Mouse (Mus musculus): ENCODE measurements around the gene Kcnq1. TPM values are rescaled to one million over a fixed set of nuclear protein-coding genes. Genes with fewer than 3 reads are reported as not detected.

Gene Kcnq1
- polyA plus RNA-seq, 1 experiment from 2014 or later, result 1.0 TPM

DNA sequence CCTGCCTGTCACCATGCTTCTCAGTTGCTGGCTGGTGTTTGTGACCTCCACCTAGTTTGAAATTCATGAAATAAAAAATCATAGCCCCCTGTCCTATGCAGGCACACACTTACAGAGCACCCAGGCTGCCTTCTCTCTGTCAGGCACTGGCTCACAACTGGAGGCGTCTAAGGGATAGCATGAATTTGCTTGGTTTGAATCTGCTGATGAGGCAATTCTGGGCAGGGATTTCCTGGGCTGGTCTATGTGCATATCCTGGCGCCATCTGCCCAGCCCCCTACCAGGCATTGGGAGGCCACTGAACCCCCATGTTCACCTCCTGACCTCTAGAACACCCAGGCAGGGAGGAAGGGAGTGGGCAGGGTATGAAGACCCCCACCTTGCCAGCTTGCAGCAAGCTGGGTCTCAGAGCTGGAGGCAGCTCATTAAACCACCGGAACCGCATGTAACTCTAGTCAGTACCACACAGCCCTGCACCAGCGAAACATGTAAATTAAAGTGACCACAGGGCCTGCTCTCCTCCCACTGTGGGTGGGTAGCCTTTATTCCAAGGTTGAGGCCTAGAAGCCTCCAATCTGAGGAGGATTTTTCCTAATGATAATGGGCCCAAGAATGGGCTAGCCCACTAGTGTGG lies 66.9 kb downstream of the Kcnq1 start:
- Histone ChIP-seq H3K9me3 (replicated peaks) (no peaks in the 10 kb centered on the region), H3K36me3 (no peaks in the 10 kb centered on the region), H3K27me3 (no peaks in the 10 kb centered on the region), H3K4me3 (no peak overlapping the region), H3K9ac (no peak overlapping the region), H3K27ac (no peak overlapping the region), H3K4me1 (peaks cover 15% of the 10 kb centered on the region), H3K4me2 (replicated peaks) (no peak overlapping the region)
- 68% methylated on average over 5 of the region's 5 CpGs for WGBS
- no peak for ATAC-seq (ENCODE audit: low FRiP score)

DNA sequence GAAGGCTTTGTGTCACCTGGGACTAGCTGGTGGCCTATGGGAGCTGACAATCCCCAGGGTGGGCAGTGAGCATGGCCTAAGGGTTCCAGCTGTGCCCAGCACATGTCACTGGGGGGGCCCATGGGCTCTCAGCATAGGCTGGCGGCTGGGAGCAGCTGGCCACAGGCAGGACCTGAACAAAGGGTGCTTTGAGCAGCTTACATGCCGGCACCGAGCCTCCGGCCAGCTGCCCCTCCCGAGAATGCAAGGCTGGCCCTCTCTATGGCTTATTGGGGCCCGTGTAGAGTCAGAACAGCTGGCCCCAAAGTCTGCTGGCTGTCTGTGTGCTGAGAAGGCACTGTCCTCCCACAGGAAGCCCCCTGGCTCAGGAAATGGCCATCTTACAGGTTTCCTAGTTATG lies 68.5 kb downstream of the Kcnq1 start:
- Histone ChIP-seq H3K4me2 (replicated peaks) (no peak overlapping the region), H3K9me3 (replicated peaks) (no peaks in the 10 kb centered on the region), H3K27ac (peak overlapping the region; percentile 36; the same call in 1 of the 2 replicates), H3K9ac (no peak overlapping the region), H3K4me3 (no peak overlapping the region), H3K4me1 (peaks cover 15% of the 10 kb centered on the region), H3K36me3 (no peaks in the 10 kb centered on the region), H3K27me3 (no peaks in the 10 kb centered on the region)
- 29% methylated on average over 6 of the region's 6 CpGs for WGBS
- no peak; the same call in 1 of the 2 replicates for ATAC-seq (ENCODE audit: low FRiP score)

DNA sequence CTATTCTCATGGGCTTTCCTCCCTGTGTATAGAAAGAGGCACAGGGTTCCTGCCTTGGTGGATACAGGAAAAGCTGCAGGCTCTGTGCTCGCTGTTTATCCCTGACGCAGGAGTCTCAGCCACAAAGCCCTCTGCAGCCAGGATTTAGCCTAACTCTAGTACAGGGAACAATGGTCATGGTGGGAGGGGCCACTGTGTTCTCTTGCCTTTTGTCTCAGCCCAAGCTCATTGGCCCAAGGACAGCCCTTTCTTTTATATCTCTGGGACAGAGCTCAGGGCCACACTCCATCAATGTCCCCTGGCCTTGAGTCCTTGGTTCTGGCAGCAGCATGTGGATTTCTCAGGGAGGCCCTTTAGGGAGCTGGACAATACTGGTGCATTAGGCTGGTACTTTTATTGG lies 72.7 kb downstream of the Kcnq1 start:
- Histone ChIP-seq H3K9me3 (replicated peaks) (no peaks in the 10 kb centered on the region), H3K4me1 (peaks cover 8% of the 10 kb centered on the region), H3K27ac (no peak overlapping the region), H3K27me3 (no peaks in the 10 kb centered on the region), H3K4me3 (no peak overlapping the region), H3K9ac (no peak overlapping the region), H3K4me2 (replicated peaks) (no peak overlapping the region), H3K36me3 (no peaks in the 10 kb centered on the region)
- no peak for ATAC-seq (ENCODE audit: low FRiP score)
- 29% methylated on average over 2 of the region's 2 CpGs for WGBS

DNA sequence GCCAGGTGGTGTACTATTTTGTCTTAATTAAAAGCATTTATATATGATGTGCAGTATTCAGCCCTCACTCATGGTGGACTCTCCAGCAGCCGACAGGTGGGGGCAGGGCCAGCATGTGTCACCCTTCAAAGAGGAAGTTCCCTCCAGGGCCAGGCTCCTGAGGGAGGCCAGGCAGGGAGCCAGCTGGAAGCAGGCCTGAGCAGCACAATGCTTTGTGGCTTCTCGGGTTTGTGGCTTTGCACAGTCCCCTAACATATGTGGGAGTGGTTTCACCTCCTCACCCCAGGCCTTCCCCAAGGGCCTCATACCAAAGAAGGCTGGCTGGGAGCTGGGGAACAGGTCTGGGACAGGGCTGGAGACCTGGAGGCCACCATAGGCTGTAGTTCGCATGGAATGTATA lies 74.6 kb downstream of the Kcnq1 start:
- H3K27me3 ChIP-seq, result no peaks in the 10 kb centered on the region
- no peak overlapping the region for H3K4me2 ChIP-seq (replicated peaks)
- no peaks in the 10 kb centered on the region for H3K36me3 ChIP-seq
- no peak overlapping the region for H3K9ac ChIP-seq
- H3K4me1 ChIP-seq, result no peaks in the 10 kb centered on the region
- H3K27ac ChIP-seq, result no peak overlapping the region
- H3K9me3 ChIP-seq (replicated peaks), result no peaks in the 10 kb centered on the region
- no peak overlapping the region for H3K4me3 ChIP-seq
- ATAC-seq (ENCODE audit: low FRiP score), result 0 out of 2 replicates have a peak, but pooled peaks have one; percentile 38
- WGBS, result 62% methylated on average over 3 of the region's 3 CpGs

DNA sequence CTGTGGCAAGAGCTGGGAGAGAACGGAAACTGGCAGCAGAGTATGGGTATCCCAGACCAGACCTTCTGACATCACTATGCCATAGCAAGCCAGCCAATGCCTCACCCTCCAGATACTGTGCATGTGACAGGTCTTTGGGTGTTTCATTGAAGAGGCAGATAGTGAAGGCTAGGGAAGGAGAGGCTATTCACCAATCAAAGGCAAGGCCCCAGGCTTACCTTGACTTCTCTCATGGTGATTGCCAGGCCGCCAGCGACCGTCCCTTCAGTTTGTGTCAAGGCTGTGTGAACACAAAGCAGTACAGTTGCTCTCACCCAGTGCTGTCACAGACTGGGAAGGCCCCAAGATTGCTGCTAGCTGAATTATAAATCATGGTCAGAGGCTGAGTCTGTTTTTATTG lies 75.1 kb downstream of the Kcnq1 start:
- no peak overlapping the region for H3K27ac ChIP-seq
- no peak overlapping the region for H3K9ac ChIP-seq
- H3K4me3 ChIP-seq, result no peak overlapping the region
- no peak overlapping the region for H3K4me2 ChIP-seq (replicated peaks)
- H3K27me3 ChIP-seq, result no peaks in the 10 kb centered on the region
- H3K36me3 ChIP-seq, result no peaks in the 10 kb centered on the region
- 91% methylated on average over 4 of the region's 4 CpGs for WGBS
- no peaks in the 10 kb centered on the region for H3K9me3 ChIP-seq (replicated peaks)
- ATAC-seq (ENCODE audit: low FRiP score), result no peak
- no peaks in the 10 kb centered on the region for H3K4me1 ChIP-seq

DNA sequence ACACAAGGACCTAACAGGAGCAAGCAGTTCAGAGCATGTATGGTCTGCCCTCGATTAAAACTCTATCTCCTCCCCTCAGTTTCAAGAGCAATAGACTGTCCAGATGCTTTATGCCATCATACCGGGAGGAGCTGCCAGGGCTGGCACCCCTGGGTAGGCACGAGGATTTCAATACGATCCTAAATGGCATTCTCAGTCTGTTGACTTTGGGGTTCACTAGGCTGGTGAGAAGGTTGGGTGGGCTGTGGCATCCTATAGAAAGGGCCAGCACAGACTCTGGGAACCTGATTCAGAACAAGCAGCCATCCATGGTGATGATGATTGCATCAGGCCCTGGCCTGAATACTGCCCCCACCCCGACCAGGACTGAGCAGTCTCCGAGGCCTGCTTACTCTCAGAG lies 79.3 kb downstream of the Kcnq1 start:
- H3K9ac ChIP-seq, result no peak overlapping the region
- ATAC-seq (ENCODE audit: low FRiP score), result no peak
- H3K27ac ChIP-seq, result no peak overlapping the region
- 0 out of 2 replicates have a peak, but pooled peaks cover 2% of the 10 kb centered on the region for H3K4me1 ChIP-seq
- no peak overlapping the region for H3K4me3 ChIP-seq
- no peaks in the 10 kb centered on the region for H3K9me3 ChIP-seq (replicated peaks)
- WGBS, result 80% methylated on average over 6 of the region's 6 CpGs
- H3K4me2 ChIP-seq (replicated peaks), result no peak overlapping the region
- no peaks in the 10 kb centered on the region for H3K27me3 ChIP-seq
- no peaks in the 10 kb centered on the region for H3K36me3 ChIP-seq

DNA sequence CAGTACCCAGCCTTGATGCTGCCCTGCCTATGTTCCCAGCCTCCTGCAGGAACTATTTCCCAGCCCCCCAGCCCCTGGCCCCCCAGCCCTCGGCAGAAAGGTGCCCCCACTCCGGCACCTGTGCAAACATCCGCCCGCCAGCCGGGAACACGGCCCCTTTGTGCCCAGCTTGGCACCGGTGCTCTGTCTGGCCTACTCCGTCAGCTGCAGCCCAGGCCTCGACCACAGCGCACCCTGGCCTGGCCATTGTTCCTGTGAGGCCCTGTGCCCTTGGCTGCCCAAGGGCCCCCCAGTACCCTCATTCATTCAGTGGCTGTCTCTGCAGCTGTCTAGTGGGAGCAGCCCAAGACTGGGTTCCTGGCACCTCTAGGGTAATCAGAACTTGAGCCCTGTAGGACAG lies 80.2 kb downstream of the Kcnq1 start:
- no peak overlapping the region for H3K9ac ChIP-seq
- no peak for ATAC-seq (ENCODE audit: low FRiP score)
- H3K4me1 ChIP-seq, result 0 out of 2 replicates have a peak, but pooled peaks cover 2% of the 10 kb centered on the region
- no peak overlapping the region for H3K4me3 ChIP-seq
- no peaks in the 10 kb centered on the region for H3K9me3 ChIP-seq (replicated peaks)
- no peaks in the 10 kb centered on the region for H3K36me3 ChIP-seq
- H3K4me2 ChIP-seq (replicated peaks), result no peak overlapping the region
- H3K27me3 ChIP-seq, result no peaks in the 10 kb centered on the region
- H3K27ac ChIP-seq, result no peak overlapping the region
- WGBS, result 86% methylated on average over 10 of the region's 10 CpGs

DNA sequence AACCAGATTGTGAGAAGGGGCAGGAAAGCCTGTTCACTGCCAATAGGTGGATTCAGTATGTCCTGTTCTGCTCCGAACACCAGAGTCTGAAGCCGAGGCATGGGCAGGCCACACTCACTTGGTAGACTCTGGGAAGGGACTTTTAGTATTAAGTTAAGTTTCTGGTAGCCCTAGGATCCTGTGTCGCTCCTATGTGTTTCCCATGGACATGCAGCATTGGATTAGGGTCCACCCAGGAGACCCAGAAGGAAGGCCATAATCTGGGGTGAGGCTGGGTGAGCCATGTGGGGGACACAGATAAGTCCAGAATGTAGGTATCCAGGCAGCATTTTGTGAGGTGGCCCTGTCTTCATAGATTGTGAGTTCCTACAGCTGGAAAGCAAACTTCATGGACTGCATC lies 81.0 kb downstream of the Kcnq1 start:
- H3K9ac ChIP-seq, result no peak overlapping the region
- H3K4me1 ChIP-seq, result 0 out of 2 replicates have a peak, but pooled peaks cover 2% of the 10 kb centered on the region
- no peaks in the 10 kb centered on the region for H3K27me3 ChIP-seq
- no peaks in the 10 kb centered on the region for H3K9me3 ChIP-seq (replicated peaks)
- ATAC-seq (ENCODE audit: low FRiP score), result no peak
- no peak overlapping the region for H3K4me3 ChIP-seq
- no peaks in the 10 kb centered on the region for H3K36me3 ChIP-seq
- no peak overlapping the region for H3K4me2 ChIP-seq (replicated peaks)
- H3K27ac ChIP-seq, result no peak overlapping the region
- 91% methylated on average over 3 of the region's 3 CpGs for WGBS

DNA sequence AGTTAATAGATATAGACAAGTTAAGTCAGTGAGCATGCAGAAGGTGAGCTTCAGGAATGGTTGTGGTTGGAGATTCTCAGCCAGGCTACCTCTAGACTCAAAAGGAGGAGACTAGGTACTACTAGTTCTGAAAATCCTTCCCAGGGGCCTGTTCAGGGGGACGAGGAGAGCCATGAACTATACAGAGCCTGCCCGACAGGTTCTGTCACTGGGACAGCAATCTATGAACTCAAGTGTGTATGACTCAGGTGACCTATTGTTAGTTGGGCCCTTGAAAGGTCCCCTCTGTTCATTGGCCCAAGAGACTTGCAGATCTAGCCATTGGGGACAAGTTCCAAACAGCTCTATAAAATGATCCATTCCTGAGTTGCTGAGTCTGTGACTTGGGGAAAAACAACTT lies 82.4 kb downstream of the Kcnq1 start:
- no peaks in the 10 kb centered on the region for H3K9me3 ChIP-seq (replicated peaks)
- no peak overlapping the region for H3K27ac ChIP-seq
- no peaks in the 10 kb centered on the region for H3K36me3 ChIP-seq
- no peaks in the 10 kb centered on the region for H3K27me3 ChIP-seq
- no peak for ATAC-seq (ENCODE audit: low FRiP score)
- H3K4me3 ChIP-seq, result no peak overlapping the region
- 0 out of 2 replicates have a peak, but pooled peaks cover 2% of the 10 kb centered on the region for H3K4me1 ChIP-seq
- no peak overlapping the region for H3K9ac ChIP-seq
- H3K4me2 ChIP-seq (replicated peaks), result no peak overlapping the region
- WGBS, result 84% methylated on average over 2 of the region's 2 CpGs

DNA sequence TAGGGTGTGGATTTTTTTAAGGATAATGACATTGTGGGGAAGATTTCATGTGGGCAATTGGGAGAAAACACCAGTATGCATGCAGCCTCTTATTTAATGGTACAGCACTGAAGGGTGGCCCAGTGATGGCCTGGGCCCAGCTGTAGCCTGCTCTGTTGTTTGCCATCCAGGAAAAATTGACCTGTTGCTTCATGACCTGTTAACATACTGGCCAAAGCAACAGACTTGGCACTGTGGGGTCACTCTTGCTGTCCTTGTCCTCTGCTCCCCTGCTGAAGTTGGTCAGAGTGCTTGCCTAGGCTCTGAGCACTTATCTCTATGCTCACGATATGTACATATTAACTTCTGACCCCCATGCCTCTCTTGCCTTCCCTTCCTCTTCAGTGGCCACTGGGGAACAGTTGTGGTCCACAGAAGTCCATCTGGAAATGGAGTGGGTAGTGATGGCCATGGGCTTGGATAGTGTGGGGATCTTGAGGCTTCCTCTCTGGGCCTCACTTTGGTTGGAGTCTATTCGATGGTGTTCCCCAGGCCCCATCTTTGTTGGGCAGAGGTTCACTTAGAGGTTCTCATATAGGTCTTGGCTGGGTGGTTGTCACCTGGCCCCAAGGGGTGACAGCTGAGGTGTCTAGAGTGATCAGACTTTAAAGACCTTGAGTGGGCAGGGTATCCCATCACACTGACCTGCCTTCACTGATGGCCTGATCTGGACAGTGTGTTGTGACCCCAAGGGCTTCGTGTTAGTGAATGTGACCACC lies 84.0 kb downstream of the Kcnq1 start:
- no peaks in the 10 kb centered on the region for H3K9me3 ChIP-seq (replicated peaks)
- no peaks in the 10 kb centered on the region for H3K27me3 ChIP-seq
- WGBS, result 88% methylated on average over 3 of the region's 3 CpGs
- no peak overlapping the region for H3K27ac ChIP-seq
- H3K9ac ChIP-seq, result no peak overlapping the region
- no peak for ATAC-seq (ENCODE audit: low FRiP score)
- H3K4me1 ChIP-seq, result 0 out of 2 replicates have a peak, but pooled peaks cover 2% of the 10 kb centered on the region
- H3K36me3 ChIP-seq, result no peaks in the 10 kb centered on the region
- H3K4me3 ChIP-seq, result no peak overlapping the region
- no peak overlapping the region for H3K4me2 ChIP-seq (replicated peaks)

DNA sequence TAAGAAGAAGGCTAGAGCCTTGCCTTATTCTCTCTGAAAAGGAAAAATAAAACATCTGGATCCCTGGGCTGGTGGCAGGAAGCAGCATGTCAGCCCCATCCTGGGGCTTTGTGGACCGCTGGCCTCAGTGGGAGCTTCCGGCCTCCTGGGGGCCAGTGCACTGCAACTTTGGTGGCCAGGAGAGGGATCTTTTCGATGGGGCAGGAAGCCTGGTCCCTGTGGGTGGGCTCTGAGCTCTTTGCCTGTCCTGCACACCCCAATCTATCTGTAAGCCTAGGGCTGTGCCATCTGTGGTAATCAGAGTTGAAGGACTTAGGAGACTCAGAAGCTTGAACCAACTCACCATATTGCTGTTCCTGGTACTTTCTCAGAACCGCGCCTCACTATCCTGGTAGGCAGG lies 84.7 kb downstream of the Kcnq1 start:
- ATAC-seq (ENCODE audit: low FRiP score), result no peak
- Histone ChIP-seq H3K4me3 (no peak overlapping the region), H3K4me1 (0 out of 2 replicates have a peak, but pooled peaks cover 2% of the 10 kb centered on the region), H3K36me3 (no peaks in the 10 kb centered on the region), H3K9ac (no peak overlapping the region), H3K9me3 (replicated peaks) (no peaks in the 10 kb centered on the region), H3K27ac (no peak overlapping the region), H3K4me2 (replicated peaks) (no peak overlapping the region), H3K27me3 (no peaks in the 10 kb centered on the region)
- 88% methylated on average over 5 of the region's 5 CpGs for WGBS

DNA sequence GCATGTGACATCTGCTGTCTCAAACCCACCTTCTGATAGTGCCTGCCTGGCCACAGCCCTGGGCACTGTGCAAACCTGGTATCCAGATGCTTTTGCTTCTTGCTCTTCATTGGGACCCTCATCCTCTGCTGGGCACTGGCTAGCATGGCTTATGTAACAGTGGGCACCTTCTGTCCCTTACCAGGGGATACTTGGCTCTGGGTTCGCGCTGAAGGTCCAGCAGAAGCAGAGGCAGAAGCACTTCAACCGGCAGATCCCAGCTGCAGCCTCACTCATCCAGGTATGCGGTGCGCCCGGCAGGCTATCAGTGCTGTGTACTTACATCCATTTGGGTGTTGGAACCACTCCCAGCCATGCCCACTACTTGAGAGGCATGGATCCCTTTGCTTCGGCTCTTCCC lies 86.2 kb downstream of the Kcnq1 start:
- no peak overlapping the region for H3K4me2 ChIP-seq (replicated peaks)
- H3K4me3 ChIP-seq, result no peak overlapping the region
- H3K27me3 ChIP-seq, result no peaks in the 10 kb centered on the region; the same call in 1 of the 2 replicates
- WGBS, result 93% methylated on average over 7 of the region's 7 CpGs
- no peak overlapping the region for H3K27ac ChIP-seq
- H3K4me1 ChIP-seq, result peaks cover under 1% of the 10 kb centered on the region
- no peaks in the 10 kb centered on the region for H3K9me3 ChIP-seq (replicated peaks)
- ATAC-seq (ENCODE audit: low FRiP score), result no peak
- no peak overlapping the region for H3K9ac ChIP-seq
- no peaks in the 10 kb centered on the region for H3K36me3 ChIP-seq

DNA sequence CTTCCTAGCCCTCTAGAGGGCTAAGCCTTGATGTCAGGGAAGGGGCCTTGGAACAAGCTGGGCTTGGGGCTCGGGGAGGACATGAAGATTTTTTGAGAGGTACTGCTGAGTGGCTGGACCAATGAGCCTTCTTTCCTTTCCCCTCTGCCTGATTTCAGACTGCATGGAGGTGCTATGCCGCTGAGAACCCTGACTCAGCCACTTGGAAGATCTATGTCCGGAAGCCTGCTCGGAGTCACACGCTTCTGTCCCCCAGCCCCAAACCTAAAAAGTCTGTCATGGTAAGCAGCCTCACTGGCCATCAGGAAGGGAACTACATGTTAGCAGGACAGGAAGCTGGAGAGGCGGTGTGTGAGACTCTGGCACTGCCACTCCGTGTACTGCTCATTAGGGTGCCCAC lies 87.9 kb downstream of the Kcnq1 start:
- Histone ChIP-seq H3K4me3 (no peak overlapping the region), H3K9me3 (replicated peaks) (no peaks in the 10 kb centered on the region), H3K27me3 (no peaks in the 10 kb centered on the region; the same call in 1 of the 2 replicates), H3K36me3 (no peaks in the 10 kb centered on the region), H3K9ac (no peak overlapping the region), H3K27ac (no peak overlapping the region), H3K4me2 (replicated peaks) (no peak overlapping the region), H3K4me1 (peaks cover 15% of the 10 kb centered on the region)
- no peak for ATAC-seq (ENCODE audit: low FRiP score)
- WGBS, result 91% methylated on average over 7 of the region's 7 CpGs
